Mouse (Mus musculus): ENCODE data around the gene Nek8. TPM values are rescaled to one million over a fixed set of nuclear protein-coding genes. Genes with fewer than 3 reads are reported as not detected.
"Not testable (repeated sequence)": the region's sequence is repeated elsewhere in the genome, so short reads cannot be mapped to it uniquely, and the experiment has no call there.

The Nek8 gene
- polyA plus RNA-seq, 1 experiment from 2014 or later, result 10.2 TPM

- peak; percentile 33; the same call in 1 of the 2 replicates for ATAC-seq (ENCODE audit: low FRiP score, low read depth)
- peak overlapping the region; percentile 37; the same call in 1 of the 2 replicates for H3K27ac ChIP-seq
- no peak overlapping the region for H3K4me3 ChIP-seq
- no peak overlapping the region for H3K9ac ChIP-seq
- no peaks in the 10 kb centered on the region for H3K27me3 ChIP-seq (replicated peaks)
- WGBS, result 59% methylated on average over 9 of the region's 9 CpGs
- H3K9me3 ChIP-seq, result no peaks in the 10 kb centered on the region
- peaks cover 11% of the 10 kb centered on the region; the same call in 1 of the 2 replicates for H3K4me1 ChIP-seq
- H3K4me2 ChIP-seq (replicated peaks), result no peak overlapping the region
- peaks cover 74% of the 10 kb centered on the region for H3K36me3 ChIP-seq
Measured at GRCm38 (mm10) chr11:78152299-78153231, 23.9 kb downstream of the Nek8 start.

GRCm38 (mm10) chr11:78151161-78151560, 25.3 kb downstream of the Nek8 start:
- no peak overlapping the region for H3K9ac ChIP-seq
- H3K4me1 ChIP-seq, result peaks cover 11% of the 10 kb centered on the region; the same call in 1 of the 2 replicates
- H3K9me3 ChIP-seq, result no peaks in the 10 kb centered on the region
- H3K36me3 ChIP-seq, result peaks cover 77% of the 10 kb centered on the region
- H3K4me3 ChIP-seq, result no peak overlapping the region
- no peaks in the 10 kb centered on the region for H3K27me3 ChIP-seq (replicated peaks)
- no peak overlapping the region for H3K27ac ChIP-seq
- H3K4me2 ChIP-seq (replicated peaks), result no peak overlapping the region
- WGBS, result 13% methylated on average over 1 of the region's 1 CpGs
- no peak for ATAC-seq (ENCODE audit: low FRiP score, low read depth)

- Histone ChIP-seq H3K4me3 (no peak overlapping the region), H3K9ac (no peak overlapping the region), H3K27me3 (replicated peaks) (no peaks in the 10 kb centered on the region), H3K27ac (no peak overlapping the region), H3K4me2 (replicated peaks) (no peak overlapping the region), H3K9me3 (no peaks in the 10 kb centered on the region), H3K36me3 (peaks cover 74% of the 10 kb centered on the region), H3K4me1 (no peaks in the 10 kb centered on the region)
- WGBS, result 95% methylated on average over 6 of the region's 6 CpGs
- ATAC-seq (ENCODE audit: low FRiP score, low read depth), result no peak
Measured at GRCm38 (mm10) chr11:78146707-78147543, 29.6 kb downstream of the Nek8 start.

- H3K9ac ChIP-seq, result no peak overlapping the region
- H3K27me3 ChIP-seq (replicated peaks), result no peaks in the 10 kb centered on the region
- 89% methylated on average over 5 of the region's 5 CpGs for WGBS
- H3K4me2 ChIP-seq (replicated peaks), result no peak overlapping the region
- H3K36me3 ChIP-seq, result peaks cover 70% of the 10 kb centered on the region
- no peak overlapping the region for H3K4me3 ChIP-seq
- no peak for ATAC-seq (ENCODE audit: low FRiP score, low read depth)
- no peaks in the 10 kb centered on the region for H3K9me3 ChIP-seq
- H3K27ac ChIP-seq, result no peak overlapping the region
- H3K4me1 ChIP-seq, result no peaks in the 10 kb centered on the region
Measured at GRCm38 (mm10) chr11:78146168-78146567, 30.3 kb downstream of the Nek8 start.

- H3K4me1 ChIP-seq, result no peaks in the 10 kb centered on the region
- WGBS, result 84% methylated on average over 2 of the region's 2 CpGs
- ATAC-seq (ENCODE audit: low FRiP score, low read depth), result no peak
- H3K9me3 ChIP-seq, result no peaks in the 10 kb centered on the region
- H3K27ac ChIP-seq, result no peak overlapping the region
- no peaks in the 10 kb centered on the region for H3K27me3 ChIP-seq (replicated peaks)
- H3K9ac ChIP-seq, result no peak overlapping the region
- H3K4me3 ChIP-seq, result no peak overlapping the region
- no peak overlapping the region for H3K4me2 ChIP-seq (replicated peaks)
- peaks cover 46% of the 10 kb centered on the region for H3K36me3 ChIP-seq
Measured at GRCm38 (mm10) chr11:78143520-78143919, 33.0 kb downstream of the Nek8 start.

- Histone ChIP-seq H3K27ac (no peak overlapping the region), H3K9ac (no peak overlapping the region), H3K27me3 (replicated peaks) (no peaks in the 10 kb centered on the region), H3K4me2 (replicated peaks) (no peak overlapping the region), H3K4me1 (no peaks in the 10 kb centered on the region), H3K9me3 (no peaks in the 10 kb centered on the region), H3K36me3 (peaks cover 26% of the 10 kb centered on the region), H3K4me3 (no peak overlapping the region)
- no peak for ATAC-seq (ENCODE audit: low FRiP score, low read depth)
- WGBS, result 81% methylated on average over 5 of the region's 5 CpGs
Measured at GRCm38 (mm10) chr11:78140665-78141064, 35.8 kb downstream of the Nek8 start.

- Histone ChIP-seq H3K4me1 (no peaks in the 10 kb centered on the region), H3K27ac (no peak overlapping the region), H3K4me3 (no peak overlapping the region), H3K4me2 (replicated peaks) (no peak overlapping the region), H3K9me3 (no peaks in the 10 kb centered on the region), H3K9ac (no peak overlapping the region), H3K36me3 (peaks cover 1% of the 10 kb centered on the region), H3K27me3 (replicated peaks) (no peaks in the 10 kb centered on the region)
- 93% methylated on average over 3 of the region's 3 CpGs for WGBS
- ATAC-seq (ENCODE audit: low FRiP score, low read depth), result no peak
Measured at GRCm38 (mm10) chr11:78138023-78138422, 38.5 kb downstream of the Nek8 start.

GRCm38 (mm10) chr11:78137584-78137983, 38.9 kb downstream of the Nek8 start:
- no peaks in the 10 kb centered on the region for H3K9me3 ChIP-seq
- ATAC-seq (ENCODE audit: low FRiP score, low read depth), result no peak
- no peak overlapping the region for H3K4me2 ChIP-seq (replicated peaks)
- no peaks in the 10 kb centered on the region for H3K36me3 ChIP-seq
- 84% methylated on average over 4 of the region's 4 CpGs for WGBS
- H3K4me3 ChIP-seq, result no peak overlapping the region
- no peak overlapping the region for H3K9ac ChIP-seq
- no peaks in the 10 kb centered on the region for H3K4me1 ChIP-seq
- H3K27ac ChIP-seq, result no peak overlapping the region
- H3K27me3 ChIP-seq (replicated peaks), result no peaks in the 10 kb centered on the region

GRCm38 (mm10) chr11:78136132-78136531, 40.3 kb downstream of the Nek8 start:
- ATAC-seq (ENCODE audit: low FRiP score, low read depth), result no peak
- no peak overlapping the region for H3K4me3 ChIP-seq
- no peaks in the 10 kb centered on the region for H3K4me1 ChIP-seq
- H3K27ac ChIP-seq, result no peak overlapping the region
- no peak overlapping the region for H3K4me2 ChIP-seq (replicated peaks)
- H3K9me3 ChIP-seq, result no peaks in the 10 kb centered on the region
- no peak overlapping the region for H3K9ac ChIP-seq
- H3K27me3 ChIP-seq (replicated peaks), result no peaks in the 10 kb centered on the region
- 92% methylated on average over 1 of the region's 1 CpGs for WGBS
- H3K36me3 ChIP-seq, result no peaks in the 10 kb centered on the region

- H3K4me2 ChIP-seq (replicated peaks); H3K4me3 ChIP-seq; H3K27me3 ChIP-seq (replicated peaks); ATAC-seq (ENCODE audit: low FRiP score, low read depth); H3K9ac ChIP-seq; H3K36me3 ChIP-seq; H3K4me1 ChIP-seq; H3K9me3 ChIP-seq; H3K27ac ChIP-seq: not testable (repeated sequence)
- WGBS, result 87% methylated on average over 7 of the region's 7 CpGs
Measured at GRCm38 (mm10) chr11:78135314-78135713, 41.2 kb downstream of the Nek8 start.

- no peak for ATAC-seq (ENCODE audit: low FRiP score, low read depth)
- WGBS, result 90% methylated on average over 3 of the region's 3 CpGs
Measured at GRCm38 (mm10) chr11:78134344-78134743, 42.1 kb downstream of the Nek8 start.

GRCm38 (mm10) chr11:78133915-78134314, 42.6 kb downstream of the Nek8 start:
- WGBS, result 90% methylated on average over 6 of the region's 6 CpGs
- Histone ChIP-seq H3K36me3 (no peaks in the 10 kb centered on the region), H3K9ac (no peak overlapping the region), H3K4me3 (no peak overlapping the region), H3K4me2 (replicated peaks) (no peak overlapping the region), H3K4me1 (no peaks in the 10 kb centered on the region), H3K27ac (no peak overlapping the region), H3K27me3 (replicated peaks) (no peaks in the 10 kb centered on the region), H3K9me3 (no peaks in the 10 kb centered on the region)
- no peak for ATAC-seq (ENCODE audit: low FRiP score, low read depth)

More at GRCm38 (mm10) chr11:78134344-78134743, 42.1 kb downstream of the Nek8 start:
- H3K4me1 ChIP-seq, result no peaks in the 10 kb centered on the region
- H3K36me3 ChIP-seq, result no peaks in the 10 kb centered on the region
- no peak overlapping the region for H3K9ac ChIP-seq
- no peak overlapping the region for H3K27ac ChIP-seq
- no peaks in the 10 kb centered on the region for H3K27me3 ChIP-seq (replicated peaks)
- no peaks in the 10 kb centered on the region for H3K9me3 ChIP-seq
- H3K4me3 ChIP-seq, result no peak overlapping the region
- no peak overlapping the region for H3K4me2 ChIP-seq (replicated peaks)
